Mouse (Mus musculus): ENCODE results near the gene Lhpp. TPM values are rescaled to one million over a fixed set of nuclear protein-coding genes. Genes with fewer than 3 reads are reported as not detected.
A peak's percentile ranks its signal among the peaks of the same experiment; 100 is the strongest.

Lhpp gene
- polyA plus RNA-seq, 1 experiment from 2014 or later = 46.9 TPM

GRCm38 (mm10) chr7:132619975-132620918, 9.8 kb downstream of the Lhpp start:
- 93% methylated on average over 15 of the region's 15 CpGs for WGBS
- no peaks in the 10 kb centered on the region for H3K36me3 ChIP-seq
- H3K27me3 ChIP-seq (replicated peaks) = no peaks in the 10 kb centered on the region
- no peak overlapping the region for H3K27ac ChIP-seq (replicated peaks)
- no peak overlapping the region for H3K4me2 ChIP-seq
- no peak for ATAC-seq (ENCODE audit: low FRiP score)
- no peaks in the 10 kb centered on the region for H3K9me3 ChIP-seq (replicated peaks)
- no peaks in the 10 kb centered on the region for H3K4me1 ChIP-seq
- H3K9ac ChIP-seq (replicated peaks) = no peak overlapping the region
- H3K4me3 ChIP-seq (replicated peaks) = no peak overlapping the region

GRCm38 (mm10) chr7:132624161-132624560, 13.7 kb downstream of the Lhpp start:
- WGBS = 76% methylated on average over 10 of the region's 10 CpGs

GRCm38 (mm10) chr7:132626174-132626573, 15.7 kb downstream of the Lhpp start:
- ATAC-seq (ENCODE audit: low FRiP score) = no peak
- 30% methylated on average over 4 of the region's 4 CpGs for WGBS
- H3K27ac ChIP-seq (replicated peaks) = no peak overlapping the region

More at GRCm38 (mm10) chr7:132624161-132624560, 13.7 kb downstream of the Lhpp start:
- ATAC-seq (ENCODE audit: low FRiP score) = no peak
- no peak overlapping the region for H3K4me2 ChIP-seq
- H3K36me3 ChIP-seq = no peaks in the 10 kb centered on the region
- no peak overlapping the region for H3K4me3 ChIP-seq (replicated peaks)
- no peak overlapping the region for H3K27ac ChIP-seq (replicated peaks)
- H3K27me3 ChIP-seq (replicated peaks) = no peaks in the 10 kb centered on the region
- no peaks in the 10 kb centered on the region for H3K4me1 ChIP-seq
- no peaks in the 10 kb centered on the region for H3K9me3 ChIP-seq (replicated peaks)
- no peak overlapping the region for H3K9ac ChIP-seq (replicated peaks)

GRCm38 (mm10) chr7:132627448-132627847, 17.0 kb downstream of the Lhpp start:
- ATAC-seq (ENCODE audit: low FRiP score) = no peak
- H3K36me3 ChIP-seq = no peaks in the 10 kb centered on the region
- 0 out of 2 replicates have a peak, but pooled peaks cover 2% of the 10 kb centered on the region for H3K4me1 ChIP-seq
- no peak overlapping the region for H3K4me3 ChIP-seq (replicated peaks)
- H3K9ac ChIP-seq (replicated peaks) = no peak overlapping the region
- H3K4me2 ChIP-seq = no peak overlapping the region
- H3K27me3 ChIP-seq (replicated peaks) = no peaks in the 10 kb centered on the region
- H3K9me3 ChIP-seq (replicated peaks) = no peaks in the 10 kb centered on the region
- 88% methylated on average over 3 of the region's 3 CpGs for WGBS
- no peak overlapping the region for H3K27ac ChIP-seq (replicated peaks)

More at GRCm38 (mm10) chr7:132626174-132626573, 15.7 kb downstream of the Lhpp start:
- Histone ChIP-seq H3K9ac (replicated peaks) (no peak overlapping the region), H3K4me1 (no peaks in the 10 kb centered on the region), H3K4me3 (replicated peaks) (no peak overlapping the region), H3K27me3 (replicated peaks) (no peaks in the 10 kb centered on the region), H3K36me3 (no peaks in the 10 kb centered on the region), H3K4me2 (no peak overlapping the region), H3K9me3 (replicated peaks) (no peaks in the 10 kb centered on the region)

GRCm38 (mm10) chr7:132631313-132631712, 20.9 kb downstream of the Lhpp start:
- H3K4me2 ChIP-seq = no peak overlapping the region
- H3K4me3 ChIP-seq (replicated peaks) = no peak overlapping the region
- H3K36me3 ChIP-seq = no peaks in the 10 kb centered on the region
- H3K27me3 ChIP-seq (replicated peaks) = no peaks in the 10 kb centered on the region
- H3K9ac ChIP-seq (replicated peaks) = no peak overlapping the region
- no peaks in the 10 kb centered on the region for H3K9me3 ChIP-seq (replicated peaks)
- H3K27ac ChIP-seq (replicated peaks) = no peak overlapping the region
- 0 out of 2 replicates have a peak, but pooled peaks cover 2% of the 10 kb centered on the region for H3K4me1 ChIP-seq
- WGBS = 66% methylated on average over 11 of the region's 11 CpGs
- ATAC-seq (ENCODE audit: low FRiP score) = peak; percentile 35; the same call in 1 of the 2 replicates

GRCm38 (mm10) chr7:132637292-132637691, 26.9 kb downstream of the Lhpp start:
- no peak overlapping the region for H3K4me3 ChIP-seq (replicated peaks)
- no peak overlapping the region for H3K27ac ChIP-seq (replicated peaks)
- no peak overlapping the region for H3K4me2 ChIP-seq
- H3K36me3 ChIP-seq = no peaks in the 10 kb centered on the region
- ATAC-seq (ENCODE audit: low FRiP score) = no peak
- no peaks in the 10 kb centered on the region for H3K9me3 ChIP-seq (replicated peaks)
- H3K4me1 ChIP-seq = peaks cover 15% of the 10 kb centered on the region; the same call in 1 of the 2 replicates
- peaks cover 5% of the 10 kb centered on the region; the same call in 1 of the 2 replicates for H3K27me3 ChIP-seq (replicated peaks)
- H3K9ac ChIP-seq (replicated peaks) = no peak overlapping the region
- 8% methylated on average over 12 of the region's 12 CpGs for WGBS

GRCm38 (mm10) chr7:132638446-132639087, 28.1 kb downstream of the Lhpp start:
- Histone ChIP-seq H3K27ac (replicated peaks) (no peak overlapping the region), H3K36me3 (no peaks in the 10 kb centered on the region; the same call in 1 of the 2 replicates), H3K27me3 (replicated peaks) (peaks cover 5% of the 10 kb centered on the region; the same call in 1 of the 2 replicates), H3K4me1 (peaks cover 15% of the 10 kb centered on the region; the same call in 1 of the 2 replicates), H3K9me3 (replicated peaks) (no peaks in the 10 kb centered on the region), H3K4me3 (replicated peaks) (no peak overlapping the region), H3K9ac (replicated peaks) (no peak overlapping the region), H3K4me2 (no peak overlapping the region)
- peak; percentile 72; the same call in 1 of the 2 replicates for ATAC-seq (ENCODE audit: low FRiP score)
- WGBS = 70% methylated on average over 12 of the region's 12 CpGs

GRCm38 (mm10) chr7:132640946-132641345, 30.5 kb downstream of the Lhpp start:
- ATAC-seq (ENCODE audit: low FRiP score) = no peak
- H3K4me2 ChIP-seq = no peak overlapping the region
- H3K4me1 ChIP-seq = peaks cover 20% of the 10 kb centered on the region; the same call in 1 of the 2 replicates
- H3K36me3 ChIP-seq = no peaks in the 10 kb centered on the region; the same call in 1 of the 2 replicates
- no peak overlapping the region for H3K27ac ChIP-seq (replicated peaks)
- H3K9ac ChIP-seq (replicated peaks) = no peak overlapping the region
- no peaks in the 10 kb centered on the region for H3K9me3 ChIP-seq (replicated peaks)
- 14% methylated on average over 9 of the region's 9 CpGs for WGBS
- peaks cover 7% of the 10 kb centered on the region; the same call in 1 of the 2 replicates for H3K27me3 ChIP-seq (replicated peaks)
- H3K4me3 ChIP-seq (replicated peaks) = no peak overlapping the region

GRCm38 (mm10) chr7:132641606-132642005, 31.2 kb downstream of the Lhpp start:
- Histone ChIP-seq H3K27me3 (replicated peaks) (peaks cover 7% of the 10 kb centered on the region; the same call in 1 of the 2 replicates), H3K4me1 (peaks cover 20% of the 10 kb centered on the region; the same call in 1 of the 2 replicates), H3K4me2 (no peak overlapping the region), H3K9me3 (replicated peaks) (no peaks in the 10 kb centered on the region), H3K4me3 (replicated peaks) (no peak overlapping the region), H3K27ac (replicated peaks) (no peak overlapping the region), H3K36me3 (no peaks in the 10 kb centered on the region; the same call in 1 of the 2 replicates), H3K9ac (replicated peaks) (no peak overlapping the region)
- no peak for ATAC-seq (ENCODE audit: low FRiP score)
- 85% methylated on average over 1 of the region's 1 CpGs for WGBS

GRCm38 (mm10) chr7:132644605-132645279, 34.3 kb downstream of the Lhpp start:
- H3K4me1 ChIP-seq = peaks cover 13% of the 10 kb centered on the region; the same call in 1 of the 2 replicates
- H3K9me3 ChIP-seq (replicated peaks) = no peaks in the 10 kb centered on the region
- H3K27me3 ChIP-seq (replicated peaks) = peaks cover 7% of the 10 kb centered on the region; the same call in 1 of the 2 replicates
- no peaks in the 10 kb centered on the region; the same call in 1 of the 2 replicates for H3K36me3 ChIP-seq
- no peak overlapping the region for H3K4me2 ChIP-seq
- ATAC-seq (ENCODE audit: low FRiP score) = no peak
- WGBS = 65% methylated on average over 11 of the region's 11 CpGs
- no peak overlapping the region for H3K9ac ChIP-seq (replicated peaks)
- H3K27ac ChIP-seq (replicated peaks) = no peak overlapping the region
- no peak overlapping the region for H3K4me3 ChIP-seq (replicated peaks)

- H3K9ac ChIP-seq (replicated peaks) = no peak overlapping the region
- H3K4me1 ChIP-seq = peaks cover 5% of the 10 kb centered on the region; the same call in 1 of the 2 replicates
- no peak overlapping the region for H3K4me3 ChIP-seq (replicated peaks)
- no peak for ATAC-seq (ENCODE audit: low FRiP score)
- H3K36me3 ChIP-seq = no peaks in the 10 kb centered on the region; the same call in 1 of the 2 replicates
- H3K9me3 ChIP-seq (replicated peaks) = no peaks in the 10 kb centered on the region
- peaks cover 5% of the 10 kb centered on the region; the same call in 1 of the 2 replicates for H3K27me3 ChIP-seq (replicated peaks)
- 97% methylated on average over 1 of the region's 1 CpGs for WGBS
- H3K27ac ChIP-seq (replicated peaks) = no peak overlapping the region
- no peak overlapping the region for H3K4me2 ChIP-seq
Measured at GRCm38 (mm10) chr7:132646514-132646913, 36.1 kb downstream of the Lhpp start.
